Mouse (Mus musculus): ENCODE data around the gene Slc35b3.

DNA sequence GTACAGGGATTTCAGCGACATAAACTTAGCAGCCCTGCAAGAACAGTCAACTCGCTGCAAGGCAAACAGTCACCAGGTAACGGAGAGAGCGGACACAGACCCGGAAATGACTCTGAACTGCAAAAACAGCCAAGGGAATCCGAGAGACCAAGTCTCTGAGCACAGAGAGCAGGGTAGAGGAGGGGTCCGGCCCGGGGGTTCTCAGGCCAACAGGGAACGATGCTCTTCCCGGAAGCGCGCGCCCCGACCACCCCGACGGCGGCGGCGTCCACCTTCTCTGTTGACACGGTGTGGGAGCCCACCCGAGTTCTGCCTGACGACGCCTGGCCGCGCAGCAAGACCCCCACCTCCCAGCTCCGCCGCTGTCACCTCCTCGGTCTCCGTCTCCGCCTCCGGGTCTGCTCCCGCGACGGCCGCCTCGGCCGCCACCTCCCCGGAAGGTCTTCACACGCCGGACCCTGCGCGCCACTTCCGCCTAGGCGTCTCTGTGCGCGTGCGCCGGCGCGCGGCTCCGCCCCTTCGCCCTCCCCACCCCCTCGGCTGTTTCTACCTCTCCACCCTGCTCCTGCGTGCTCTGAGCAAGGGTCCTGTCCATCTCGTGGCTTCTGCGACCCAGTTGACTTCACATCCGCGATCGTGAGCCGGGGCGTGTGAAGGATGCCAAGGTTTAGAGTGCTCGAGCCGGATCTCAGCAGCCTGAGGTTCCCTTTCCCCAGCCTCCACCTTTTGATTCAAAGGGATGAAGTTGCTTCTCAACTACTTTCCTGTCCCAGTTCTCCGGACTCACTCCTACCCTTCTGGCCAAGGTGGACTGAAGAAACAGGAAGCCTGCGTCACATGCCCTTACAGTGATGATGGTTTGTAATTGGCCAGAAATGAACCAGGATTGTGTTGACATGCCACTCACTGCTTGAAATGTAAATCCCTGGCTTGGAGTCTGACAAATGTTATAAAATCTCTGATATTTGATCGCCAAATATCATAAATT, at the start of gene Slc35b3:
- TF ChIP-seq CTCF (IDR thresholded peaks at IDR 0.05): no peak
- no peak for TF ChIP-seq EP300 (IDR thresholded peaks at IDR 0.05)

All from lung, postnatal 0 days (tissue).